Mouse (Mus musculus) CH12.LX (cell line): Measurements from ENCODE around the gene Selp. TPM values are rescaled to one million over a fixed set of nuclear protein-coding genes. Genes with fewer than 3 reads are reported as not detected.

Experiments
- DNase-seq: peaks from one replicate; pipeline ENCODE4 v3.0.0-alpha.2; 2013; ENCODE audit errors: extremely low read depth
- H3K27ac ChIP-seq: 2 replicates; pipeline ENCODE4 v1.5.1; 2012; ENCODE audit warnings: low read depth, mild to moderate bottlenecking, control low read depth, moderate library complexity; ENCODE audit not compliant: insufficient read depth
- H3K27me3 ChIP-seq: replicated peaks from 2 replicates; pipeline ENCODE3; 2012; ENCODE audit warnings: inconsistent platforms
- H3K36me3 ChIP-seq, 2 experiments: replicated peaks in 1 of 2; 2 replicates each; pipeline versions ENCODE3 to v1.6.1; 2012; ENCODE audit warnings: inconsistent platforms in 1 of 2, low read length in 1 of 2, mild to moderate bottlenecking in 1 of 2, mixed read lengths in 1 of 2, moderate library complexity in 1 of 2; ENCODE audit not compliant: control insufficient read depth in 1 of 2, insufficient read depth in 1 of 2
- H3K4me1 ChIP-seq, 2 experiments: 2 replicates each; pipeline ENCODE4 v1.6.1; 2012; ENCODE audit warnings: inconsistent platforms in 1 of 2, moderate library complexity in 1 of 2; ENCODE audit not compliant: insufficient read depth in 2 of 2, control insufficient read depth in 1 of 2
- H3K4me2 ChIP-seq: 2 replicates; pipeline ENCODE4 v1.6.1; 2012; ENCODE audit warnings: low read depth, mild to moderate bottlenecking, control low read depth; ENCODE audit not compliant: poor library complexity, insufficient read depth, severe bottlenecking
- H3K4me3 ChIP-seq, 3 experiments: fragments of 150-350 bp in 1 of 3; sonication (generic) in 1 of 3; replicated peaks in 1 of 3; 2 replicates each; pipeline versions ENCODE3 to v1.5.1; 2011 to 2012; ENCODE audit warnings: low read depth in 2 of 3, low read length in 2 of 3, mild to moderate bottlenecking in 2 of 3, moderate library complexity in 2 of 3, control low read depth in 1 of 3, improper control_type of control experiment in 1 of 3, inconsistent platforms in 1 of 3, mixed read lengths in 1 of 3; ENCODE audit not compliant: poor library complexity in 1 of 3
- H3K79me2 ChIP-seq: replicated peaks from 2 replicates; pipeline ENCODE4 v1.6.1; 2012; ENCODE audit warnings: mild to moderate bottlenecking, moderate library complexity; ENCODE audit not compliant: control insufficient read depth, poor library complexity, insufficient read depth, severe bottlenecking; ENCODE audit errors: extremely low read depth
- H3K9ac ChIP-seq: 2 replicates; pipeline ENCODE4 v1.6.1; 2012; ENCODE audit warnings: low read depth, mild to moderate bottlenecking, control low read depth, moderate library complexity; ENCODE audit not compliant: insufficient read depth
- H3K9me3 ChIP-seq: replicated peaks from 2 replicates; pipeline ENCODE3; 2012; ENCODE audit warnings: low read length, inconsistent platforms, mixed read lengths
- BHLHE40 ChIP-seq: IDR thresholded peaks from 2 replicates; pipeline ENCODE4 v1.6.1; 2011; ENCODE audit warnings: mild to moderate bottlenecking, low read depth, low read length, improper control_type of control experiment
- EP300 ChIP-seq: IDR thresholded peaks from 2 replicates; pipeline ENCODE4 v1.6.1; 2011; ENCODE audit warnings: low read length, improper control_type of control experiment
- HCFC1 ChIP-seq: IDR thresholded peaks from 2 replicates; pipeline ENCODE4 v1.6.1; 2012; ENCODE audit warnings: low read depth, mild to moderate bottlenecking, inconsistent platforms, low read length, improper control_type of control experiment
- JUN ChIP-seq: IDR thresholded peaks from 2 replicates; pipeline ENCODE4 v1.6.1; 2011; ENCODE audit warnings: low read depth, mild to moderate bottlenecking, low read length, improper control_type of control experiment, moderate library complexity; ENCODE audit not compliant: insufficient read depth
- MAX ChIP-seq: IDR thresholded peaks from 2 replicates; pipeline ENCODE4 v1.6.1; 2011; ENCODE audit warnings: low read length, improper control_type of control experiment
- MAZ ChIP-seq: IDR thresholded peaks from 2 replicates; pipeline ENCODE4 v1.6.1; 2012; ENCODE audit warnings: low read depth, mild to moderate bottlenecking, inconsistent platforms, low read length, improper control_type of control experiment, moderate library complexity
- MEF2A ChIP-seq: IDR thresholded peaks from 2 replicates; pipeline ENCODE4 v1.6.1; 2014; ENCODE audit warnings: low read depth, mild to moderate bottlenecking, inconsistent platforms, low read length, improper control_type of control experiment, borderline replicate concordance
- MXI1 ChIP-seq: IDR thresholded peaks from 2 replicates; pipeline ENCODE4 v1.6.1; 2011; ENCODE audit warnings: mild to moderate bottlenecking, low read depth, low read length, improper control_type of control experiment
- NRF1 ChIP-seq: IDR thresholded peaks from 2 replicates; pipeline ENCODE4 v1.6.1; 2014; ENCODE audit warnings: low read depth, mild to moderate bottlenecking, inconsistent platforms, low read length, improper control_type of control experiment, moderate library complexity
- POLR2A ChIP-seq: IDR thresholded peaks from 2 replicates; pipeline ENCODE4 v1.6.1; 2011; ENCODE audit warnings: low read depth, mild to moderate bottlenecking, improper control_type of control experiment, low read length
- POLR2AphosphoS2 ChIP-seq: IDR thresholded peaks from 2 replicates; pipeline ENCODE4 v1.6.1; 2011; ENCODE audit warnings: low read depth, low read length, improper control_type of control experiment
- USF2 ChIP-seq: conservative IDR thresholded peaks from 2 replicates; pipeline ENCODE4 v1.6.1; 2011; ENCODE audit warnings: low read depth, low read length, improper control_type of control experiment
- ZC3H11A ChIP-seq: IDR thresholded peaks from 2 replicates; pipeline ENCODE4 v1.6.1; 2012; ENCODE audit warnings: low read depth, mild to moderate bottlenecking, inconsistent platforms, low read length, improper control_type of control experiment
- ZNF384 ChIP-seq: IDR thresholded peaks from 2 replicates; pipeline ENCODE4 v1.6.1; 2012; ENCODE audit warnings: low read depth, low read length, improper control_type of control experiment, inconsistent platforms
- dilution Hi-C: fragments of 300-500 bp; cut with MboI; formaldehyde crosslinking; loops from 2 replicates; pipeline ENCODE4 v1.14.3; 2020; ENCODE audit warnings: low sequenced_read_pairs; ENCODE audit not compliant: extremely low pct_unique_long_range_greater_than_20kb, extremely low pct_ligation_motif_present
- in situ Hi-C: fragments of 300-500 bp; cut with MboI; formaldehyde crosslinking; loops from 3 replicates; pipeline ENCODE4 v1.14.3; 2019; ENCODE audit warnings: low sequenced_read_pairs, low pct_ligation_motif_present, low pct_unique_long_range_greater_than_20kb, mixed read lengths
- polyA plus RNA-seq: library from polyadenylated mRNA; unstranded; fragments of >175 nt; gene quantifications from 2 replicates; pipeline ENCODE4 v1.2.1, GENCODE M21; 2012; ENCODE audit warnings: low read depth; ENCODE audit not compliant: insufficient read length
- total RNA-seq, 2 experiments: library from RNA; depleted of rRNA; stranded (reverse); fragments of 300-350 nt in 1 of 2; fragments of >200 nt in 1 of 2; gene quantifications; 2 replicates each; pipeline ENCODE4 v1.2.3; 2012 to 2014

Selp gene
- total and polyA plus RNA-seq, 3 experiments = 0.21 to 0.43 TPM; not detected in 1

DNA sequence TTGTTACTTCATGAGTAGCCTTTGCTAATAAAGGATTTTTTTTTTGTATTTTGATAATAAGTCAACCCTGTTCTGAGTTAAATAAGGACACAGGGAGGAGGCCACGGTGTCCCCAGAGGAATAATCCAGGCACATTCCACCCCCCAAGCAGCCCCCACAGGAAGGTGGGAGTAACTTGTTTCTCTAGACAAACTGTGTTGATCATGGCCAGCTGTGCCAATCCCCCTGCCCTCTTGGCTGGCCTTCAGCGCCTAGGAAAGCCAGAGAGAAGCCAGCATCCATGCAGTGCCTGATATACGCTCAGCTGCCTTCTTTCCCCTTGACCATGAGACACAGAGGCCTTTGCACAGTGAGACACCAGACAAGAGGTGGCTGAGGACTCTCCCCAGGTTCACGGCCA, 84.5 kb downstream of the Selp start:
- H3K4me3 ChIP-seq = no peak overlapping the region
- H3K4me1 ChIP-seq = no peaks in the 10 kb centered on the region
- in situ Hi-C loops (no loop called here), dilution Hi-C loops (no loop called here)
- H3K36me3 ChIP-seq = no peaks in the 10 kb centered on the region
- no peaks in the 10 kb centered on the region for H3K27me3 ChIP-seq
- no peaks in the 10 kb centered on the region for H3K79me2 ChIP-seq
- no peak for DNase-seq
- no peak overlapping the region for H3K27ac ChIP-seq
- no peak overlapping the region for H3K4me2 ChIP-seq
- no peaks in the 10 kb centered on the region for H3K9me3 ChIP-seq
- no peak for TF ChIP-seq MEF2A
- TF ChIP-seq EP300 = no peak
- no peak for TF ChIP-seq HCFC1
- no peak for TF ChIP-seq MAX
- TF ChIP-seq POLR2A = no peak
- no peak for TF ChIP-seq ZNF384
- no peak for TF ChIP-seq BHLHE40
- TF ChIP-seq JUN = no peak
- TF ChIP-seq MXI1 = no peak
- no peak for TF ChIP-seq ZC3H11A
- TF ChIP-seq USF2 = no peak
- no peak for TF ChIP-seq POLR2AphosphoS2
- no peak for TF ChIP-seq NRF1
- no peak for TF ChIP-seq MAZ
- no peak overlapping the region for H3K9ac ChIP-seq

Other genes with a start within 250 kb of the Selp start
- 11.9 and 13.9 TPM in 2 replicates for gene Scyl3, start 186.2 kb upstream of the Selp start, total RNA-seq (2012; rRNA removed)
- 16.1 and 16.9 TPM in 2 replicates for gene Scyl3, start 186.2 kb upstream of the Selp start, total RNA-seq (2014; rRNA removed)
- 21.1 and 22.2 TPM in 2 replicates for gene Scyl3, start 186.2 kb upstream of the Selp start, polyA plus RNA-seq
- gene BC055324, start 120.5 kb upstream of the Selp start, total RNA-seq (2012; rRNA removed) = 16.3 and 17.0 TPM in 2 replicates
- gene BC055324, start 120.5 kb upstream of the Selp start, total RNA-seq (2014; rRNA removed) = 26.6 and 28.9 TPM in 2 replicates
- 19.3 and 20.6 TPM in 2 replicates for gene BC055324, start 120.5 kb upstream of the Selp start, polyA plus RNA-seq
- gene Mettl18, start 120.4 kb upstream of the Selp start, total RNA-seq (2012; rRNA removed) = 6.7 and 9.7 TPM in 2 replicates
- gene Mettl18, start 120.4 kb upstream of the Selp start, total RNA-seq (2014; rRNA removed) = 19.2 and 23.0 TPM in 2 replicates
- 10.7 and 12.1 TPM in 2 replicates for gene Mettl18, start 120.4 kb upstream of the Selp start, polyA plus RNA-seq
- gene Sele, start 67.0 kb upstream of the Selp start, total RNA-seq (2012; rRNA removed) = not detected in 2 replicates
- not detected in 2 replicates for gene Sele, start 67.0 kb upstream of the Selp start, total RNA-seq (2014; rRNA removed)
- gene Sele, start 67.0 kb upstream of the Selp start, polyA plus RNA-seq = not detected in 2 replicates
- not detected in 2 replicates for gene Sell, start 53.3 kb upstream of the Selp start, total RNA-seq (2012; rRNA removed)
- not detected in 2 replicates for gene Sell, start 53.3 kb upstream of the Selp start, total RNA-seq (2014; rRNA removed)
- gene Sell, start 53.3 kb upstream of the Selp start, polyA plus RNA-seq = not detected in 2 replicates
- gene F5, start 36.6 kb downstream of the Selp start, total RNA-seq (2012; rRNA removed) = under 0.01 TPM in 2 replicates
- 0.04 TPM in 1 of 2 replicates, not detected in the other for gene F5, start 36.6 kb downstream of the Selp start, total RNA-seq (2014; rRNA removed)
- gene F5, start 36.6 kb downstream of the Selp start, polyA plus RNA-seq = 0.12 and 0.19 TPM in 2 replicates
- 15.1 and 16.8 TPM in 2 replicates for gene Slc19a2, start 133.8 kb downstream of the Selp start, total RNA-seq (2012; rRNA removed)
- 26.1 and 28.4 TPM in 2 replicates for gene Slc19a2, start 133.8 kb downstream of the Selp start, total RNA-seq (2014; rRNA removed)
- 10.9 and 11.6 TPM in 2 replicates for gene Slc19a2, start 133.8 kb downstream of the Selp start, polyA plus RNA-seq
- 9.4 and 10.6 TPM in 2 replicates for gene Ccdc181, start 160.3 kb downstream of the Selp start, total RNA-seq (2012; rRNA removed)
- gene Ccdc181, start 160.3 kb downstream of the Selp start, total RNA-seq (2014; rRNA removed) = 8.8 and 12.2 TPM in 2 replicates
- gene Ccdc181, start 160.3 kb downstream of the Selp start, polyA plus RNA-seq = 12.1 and 14.6 TPM in 2 replicates
- 23.5 and 28.4 TPM in 2 replicates for gene Nme7, start 188.9 kb downstream of the Selp start, total RNA-seq (2012; rRNA removed)
- gene Nme7, start 188.9 kb downstream of the Selp start, total RNA-seq (2014; rRNA removed) = 33.2 and 35.9 TPM in 2 replicates
- gene Nme7, start 188.9 kb downstream of the Selp start, polyA plus RNA-seq = 25.3 and 29.0 TPM in 2 replicates
- 13.7 and 17.5 TPM in 2 replicates for gene Blzf1, start 192.2 kb downstream of the Selp start, total RNA-seq (2012; rRNA removed)
- 21.9 and 22.2 TPM in 2 replicates for gene Blzf1, start 192.2 kb downstream of the Selp start, total RNA-seq (2014; rRNA removed)
- 18.8 and 24.7 TPM in 2 replicates for gene Blzf1, start 192.2 kb downstream of the Selp start, polyA plus RNA-seq